In genomic region chr2:153259864-153260674, GRCm38 (mm10) we compare ENCODE assay signal across 16 mouse cellular contexts. TPM values are rescaled to one million over a fixed set of nuclear protein-coding genes. Genes with fewer than 3 reads are reported as not detected.
A peak's percentile ranks its signal among the peaks of the same experiment; 100 is the strongest.
DNase-seq lines count a peak whose midpoint lies in the region; ATAC-seq lines count a peak whose summit lies in the region.
"Had no signal": no experiment of that assay in that cellular context is flagged by ENCODE, and none has a peak within 500 bp of the region (broad histone marks: within the 10 kb centered on the region; RNA-seq: fewer than 3 reads in every experiment).

No protein-coding gene starts in this region.

- H3K4me3 ChIP-seq in intestine, embryonic 14.5 days (ENCODE audit: low read depth, low read length): no peak overlapping the region
- H3K4me3 ChIP-seq: embryonic facial prominence, embryonic 10.5 days; forebrain, embryonic 13.5 days; hindbrain, embryonic 15.5 days; limb, embryonic 15.5 days had no signal

- ATAC-seq in CD4-positive, CD25-positive, alpha-beta regulatory T cell, adult 4 months: no peak
- ATAC-seq in intestine, embryonic 14.5 days (replicated peaks; ENCODE audit: low FRiP score, low TSS enrichment, low read depth): no peak
- peak; percentile 40 for ATAC-seq in megakaryocyte progenitor cell, adult 5-6 weeks (replicated peaks; ENCODE audit: poor library complexity)
- ATAC-seq: forebrain, embryonic 13.5 days; Patski had no signal

- no peak overlapping the region for H3K4me2 ChIP-seq in intestine, embryonic 14.5 days (ENCODE audit: low read length)
- H3K4me2 ChIP-seq: forebrain, embryonic 13.5 days; hindbrain, embryonic 15.5 days; limb, embryonic 15.5 days had no signal

- peak; percentile 55 for DNase-seq in CD4-positive, CD25-positive, alpha-beta regulatory T cell, adult 2 months (ENCODE audit: low read depth, low spot score)
- DNase-seq in 416B (ENCODE audit: low read depth): peak; percentile 75
- no peak for DNase-seq in intestine, embryonic 14.5 days (ENCODE audit: low spot score)
- no peak for DNase-seq in testis, postnatal 14 days (ENCODE audit: low spot score)
- DNase-seq in ovary, postnatal 10 days (ENCODE audit: low spot score): no peak
- DNase-seq in cerebellum, postnatal 14 days: no peak
- DNase-seq: adrenal gland, postnatal 10 days; cerebellum, adult 2 months; gastrocnemius, postnatal 36 days had no signal

- H3K27me3 ChIP-seq in intestine, embryonic 14.5 days (replicated peaks; ENCODE audit: control insufficient read depth, insufficient read depth, low read length): no peaks in the 10 kb centered on the region
- H3K27me3 ChIP-seq: forebrain, embryonic 13.5 days; hindbrain, embryonic 15.5 days; limb, embryonic 15.5 days; Patski had no signal

- 39% methylated on average over 3 of the region's 3 CpGs for WGBS in intestine, embryonic 14.5 days

- peaks cover 53% of the 10 kb centered on the region for H3K36me3 ChIP-seq in intestine, embryonic 14.5 days (ENCODE audit: control insufficient read depth, insufficient read depth, low read length)

- 0 out of 2 replicates have a peak, but pooled peaks cover 3% of the 10 kb centered on the region for H3K4me1 ChIP-seq in intestine, embryonic 14.5 days (replicated peaks; ENCODE audit: control insufficient read depth, insufficient read depth, low read length)
- H3K4me1 ChIP-seq: embryonic facial prominence, embryonic 10.5 days; forebrain, embryonic 13.5 days; hindbrain, embryonic 15.5 days had no signal

- H3K9me3 ChIP-seq in intestine, embryonic 14.5 days (ENCODE audit: control insufficient read depth, low read length): no peaks in the 10 kb centered on the region
- H3K9me3 ChIP-seq: embryonic facial prominence, embryonic 10.5 days; forebrain, embryonic 13.5 days; hindbrain, embryonic 15.5 days; limb, embryonic 15.5 days had no signal

- H3K27ac ChIP-seq in intestine, embryonic 14.5 days (ENCODE audit: low read depth): peak overlapping the region; percentile 39
- H3K27ac ChIP-seq: embryonic facial prominence, embryonic 10.5 days; forebrain, embryonic 13.5 days; hindbrain, embryonic 15.5 days; limb, embryonic 15.5 days had no signal

- no peak overlapping the region for H3K9ac ChIP-seq in intestine, embryonic 14.5 days (ENCODE audit: low read length)
- H3K9ac ChIP-seq: forebrain, embryonic 13.5 days; hindbrain, embryonic 15.5 days; limb, embryonic 15.5 days had no signal

RNA-seq across cellular contexts. Expression of gene Pofut1, which starts 18.7 kb away (rescaled TPM):
- polyA plus RNA-seq in CD4-positive, CD25-positive, alpha-beta regulatory T cell, adult 4 months (2017; shearing (Covaris generic)): 10 to 100 TPM in 1 of 2 experiments, 1 to 10 TPM in 1; 9.4 to 11.9 TPM
- 14.1 and 15.1 TPM in 2 replicates for polyA plus RNA-seq in intestine, embryonic 14.5 days (2014; fragmentation: Nextera tagmentation; extraction: Ambion mirVana)
- 14.0 and 14.9 TPM in 2 replicates for total RNA-seq in megakaryocyte progenitor cell, adult 5-6 weeks (2015)
- 16.7 and 22.1 TPM in 2 replicates for total RNA-seq in megakaryocyte progenitor cell, adult 5-6 weeks (2017)

RNA-seq across cellular contexts. Expression of gene Plagl2, which starts 18.8 kb away (rescaled TPM):
- polyA plus RNA-seq in CD4-positive, CD25-positive, alpha-beta regulatory T cell, adult 4 months (2017; shearing (Covaris generic)): 10 to 100 TPM; 20.2 to 23.1 TPM
- polyA plus RNA-seq in intestine, embryonic 14.5 days (2014; fragmentation: Nextera tagmentation; extraction: Ambion mirVana): 45.1 and 49.2 TPM in 2 replicates
- 42.3 and 45.4 TPM in 2 replicates for total RNA-seq in megakaryocyte progenitor cell, adult 5-6 weeks (2015)
- 5.6 TPM in 2 replicates for total RNA-seq in megakaryocyte progenitor cell, adult 5-6 weeks (2017)

RNA-seq across cellular contexts. Expression of gene Kif3b, which starts 31.1 kb away (rescaled TPM):
- 10 to 100 TPM; 11.2 to 13.0 TPM for polyA plus RNA-seq in CD4-positive, CD25-positive, alpha-beta regulatory T cell, adult 4 months (2017; shearing (Covaris generic))
- 5.5 and 6.6 TPM in 2 replicates for polyA plus RNA-seq in intestine, embryonic 14.5 days (2014; fragmentation: Nextera tagmentation; extraction: Ambion mirVana)
- total RNA-seq in megakaryocyte progenitor cell, adult 5-6 weeks (2015): 3.6 and 5.5 TPM in 2 replicates
- 9.9 and 11.3 TPM in 2 replicates for total RNA-seq in megakaryocyte progenitor cell, adult 5-6 weeks (2017)

RNA-seq across cellular contexts. Expression of gene Tspyl3, which starts 34.8 kb away (rescaled TPM):
- polyA plus RNA-seq in CD4-positive, CD25-positive, alpha-beta regulatory T cell, adult 4 months (2017; shearing (Covaris generic)): 10 to 100 TPM; 23.8 to 25.2 TPM
- polyA plus RNA-seq in intestine, embryonic 14.5 days (2014; fragmentation: Nextera tagmentation; extraction: Ambion mirVana): 9.6 and 11.3 TPM in 2 replicates
- total RNA-seq in megakaryocyte progenitor cell, adult 5-6 weeks (2015): 8.0 and 10.8 TPM in 2 replicates
- 7.0 and 8.9 TPM in 2 replicates for total RNA-seq in megakaryocyte progenitor cell, adult 5-6 weeks (2017)

Comparison
In these comparisons a context has a peak if more than half of its experiments do, and no peak if none do; other contexts are left out.
1. DNase-seq: peak in CD4-positive, CD25-positive, alpha-beta regulatory T cell, adult 2 months (single experiment) and 416B (single experiment); none in intestine, embryonic 14.5 days (single experiment), testis, postnatal 14 days (single experiment), ovary, postnatal 10 days (single experiment) and cerebellum, postnatal 14 days (0 of 2).